Mouse (Mus musculus) hindbrain, embryonic 12.5 days (tissue): ENCODE results near the gene Emc3. TPM values are rescaled to one million over a fixed set of nuclear protein-coding genes. Genes with fewer than 3 reads are reported as not detected.

ENCODE experiments used
- ATAC-seq: fragments of 200-750 bp; cut with Nextera tagmentation; 2 replicates; pipeline ENCODE4 v1.8.0; 2017; ENCODE audit warnings: moderate TSS enrichment; ENCODE audit not compliant: low FRiP score
- H3K27ac ChIP-seq: fragments of 300-500 bp; sonication (generic); 2 replicates; pipeline ENCODE4 v1.5.1; 2016; ENCODE audit warnings: mild to moderate bottlenecking
- H3K27me3 ChIP-seq: fragments of 300-500 bp; sonication (generic); 2 replicates; pipeline ENCODE4 v1.6.1; 2016; ENCODE audit warnings: mild to moderate bottlenecking
- H3K36me3 ChIP-seq: fragments of 300-500 bp; sonication (generic); 2 replicates; pipeline ENCODE4 v1.6.1; 2016; ENCODE audit warnings: mild to moderate bottlenecking
- H3K4me1 ChIP-seq: fragments of 300-500 bp; sonication (generic); 2 replicates; pipeline ENCODE4 v1.6.1; 2016
- H3K4me2 ChIP-seq: fragments of 300-500 bp; sonication (generic); replicated peaks from 2 replicates; pipeline ENCODE4 v1.6.1; 2016; ENCODE audit warnings: mild to moderate bottlenecking
- H3K4me3 ChIP-seq: fragments of 300-500 bp; sonication (generic); 2 replicates; pipeline ENCODE4 v1.5.1; 2016; ENCODE audit warnings: mild to moderate bottlenecking
- H3K9ac ChIP-seq: fragments of 300-500 bp; sonication (generic); 2 replicates; pipeline ENCODE4 v1.6.1; 2016; ENCODE audit warnings: mild to moderate bottlenecking, moderate library complexity
- H3K9me3 ChIP-seq: fragments of 300-500 bp; sonication (generic); replicated peaks from 2 replicates; pipeline ENCODE4 v1.6.1; 2016; ENCODE audit warnings: mild to moderate bottlenecking
- WGBS: fragments of 180-500 bp; shearing (Covaris S2); methylation state at CpG from one replicate; pipeline ENCODE4 v1.1.7; 2016; 5-methylcytosine and 5-hydroxymethylcytosine counted together
- polyA plus RNA-seq: library from polyadenylated mRNA; unstranded; fragments of >200 nt; fragmentation: Nextera tagmentation; extraction: Ambion mirVana; gene quantifications from 2 replicates; pipeline ENCODE4 v1.2.1, GENCODE M21; 2016

Emc3 gene
- polyA plus RNA-seq, 1 experiment from 2014 or later = 91.6 TPM

DNA sequence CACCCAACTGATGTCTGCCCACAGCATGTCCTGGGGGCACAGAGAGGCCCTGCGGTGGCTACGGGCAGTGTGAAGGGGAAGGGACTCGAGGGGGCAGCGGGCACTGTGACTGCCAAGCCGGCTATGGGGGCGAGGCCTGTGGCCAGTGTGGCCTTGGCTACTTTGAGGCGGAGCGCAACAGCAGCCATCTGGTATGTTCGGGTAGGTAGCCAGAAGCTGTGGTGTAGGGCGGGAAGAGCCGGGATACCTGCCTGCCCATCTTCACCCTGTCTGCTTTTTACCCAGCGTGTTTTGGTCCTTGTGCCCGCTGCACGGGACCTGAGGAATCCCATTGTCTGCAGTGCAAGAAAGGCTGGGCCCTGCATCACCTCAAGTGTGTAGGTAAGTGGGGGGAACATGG, 42.0 kb downstream of the Emc3 start:
- H3K9ac ChIP-seq = no peak overlapping the region
- H3K27me3 ChIP-seq = no peaks in the 10 kb centered on the region
- H3K4me1 ChIP-seq = peaks cover 27% of the 10 kb centered on the region
- no peak for ATAC-seq
- no peaks in the 10 kb centered on the region for H3K9me3 ChIP-seq
- peaks cover 50% of the 10 kb centered on the region for H3K36me3 ChIP-seq
- WGBS = 96% methylated on average over 14 of the region's 14 CpGs
- H3K27ac ChIP-seq = no peak overlapping the region
- H3K4me3 ChIP-seq = no peak overlapping the region
- H3K4me2 ChIP-seq = no peak overlapping the region

GRCm38 (mm10) chr6:113487125-113487576, 44.3 kb downstream of the Emc3 start:
- Histone ChIP-seq H3K9me3 (no peaks in the 10 kb centered on the region), H3K9ac (no peak overlapping the region), H3K4me2 (no peak overlapping the region), H3K4me3 (no peak overlapping the region), H3K27me3 (peaks cover 6% of the 10 kb centered on the region), H3K36me3 (peaks cover 48% of the 10 kb centered on the region), H3K27ac (no peak overlapping the region), H3K4me1 (peaks cover 36% of the 10 kb centered on the region)
- ATAC-seq = no peak
- WGBS = 67% methylated on average over 7 of the region's 7 CpGs

- Histone ChIP-seq H3K9ac (peak overlapping the region; percentile 81), H3K4me3 (peak overlapping the region; percentile 52), H3K36me3 (peaks cover 19% of the 10 kb centered on the region), H3K27ac (peak overlapping the region; percentile 87), H3K9me3 (no peaks in the 10 kb centered on the region), H3K4me2 (peak overlapping the region; percentile 84), H3K4me1 (peaks cover 39% of the 10 kb centered on the region), H3K27me3 (peaks cover 16% of the 10 kb centered on the region)
- WGBS = 11% methylated on average over 10 of the region's 10 CpGs
- peak; percentile 57 for ATAC-seq
These were observed 47.7 kb downstream of the Emc3 start for GRCm38 (mm10) chr6:113483729-113484128.

DNA sequence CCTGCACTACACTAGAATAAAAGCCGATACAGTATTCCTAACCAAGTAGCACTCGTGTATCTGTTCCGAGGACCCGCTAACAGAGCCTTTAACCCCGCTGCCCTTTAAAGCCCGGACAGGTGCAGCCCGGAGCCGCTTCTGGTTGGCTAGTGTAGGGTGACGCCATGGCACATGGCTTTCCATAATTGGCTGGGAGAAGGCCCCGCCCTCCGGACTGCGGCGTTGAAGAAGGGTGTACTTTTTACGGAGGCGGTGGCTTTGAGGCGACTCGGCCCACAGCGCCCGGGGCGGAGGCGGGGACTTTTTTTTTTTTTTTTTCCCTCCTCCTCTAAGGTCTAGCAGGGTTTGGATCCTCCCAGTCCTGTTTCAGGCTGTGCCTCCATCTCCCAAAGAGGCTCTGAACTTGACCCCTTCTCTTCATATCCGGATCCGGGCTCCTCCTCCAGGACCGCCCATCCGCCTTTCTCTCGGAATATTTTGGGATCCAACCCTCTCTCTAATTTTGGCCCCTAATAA, 48.3 kb downstream of the Emc3 start, which contains the start of gene Creld1:
TSS of gene Creld1 (plus strand) at position 198 of the 516 bp plus-strand sequence.
- H3K36me3 ChIP-seq = peaks cover 13% of the 10 kb centered on the region
- peak within 1 kb of the TSS; percentile 87 for H3K27ac ChIP-seq
- under 1% methylated on average over 26 of the region's 26 CpGs for WGBS
- ATAC-seq = peak; percentile 96
- peaks cover 39% of the 10 kb centered on the region for H3K4me1 ChIP-seq
- H3K27me3 ChIP-seq = peaks cover 16% of the 10 kb centered on the region
- H3K9me3 ChIP-seq = no peaks in the 10 kb centered on the region
- H3K4me2 ChIP-seq = peak within 1 kb of the TSS; percentile 84
- peak within 1 kb of the TSS; percentile 52 for H3K4me3 ChIP-seq
- H3K9ac ChIP-seq = peak within 1 kb of the TSS; percentile 81

GRCm38 (mm10) chr6:113482477-113483099, 48.9 kb downstream of the Emc3 start:
- peak; percentile 71 for ATAC-seq
- WGBS = 2% methylated on average over 65 of the region's 65 CpGs
- H3K27ac ChIP-seq = peak overlapping the region; percentile 87
- no peaks in the 10 kb centered on the region for H3K9me3 ChIP-seq
- peak overlapping the region; percentile 52 for H3K4me3 ChIP-seq
- H3K36me3 ChIP-seq = peaks cover 8% of the 10 kb centered on the region
- peaks cover 39% of the 10 kb centered on the region for H3K4me1 ChIP-seq
- peak overlapping the region; percentile 84 for H3K4me2 ChIP-seq
- peaks cover 16% of the 10 kb centered on the region for H3K27me3 ChIP-seq
- H3K9ac ChIP-seq = peak overlapping the region; percentile 81

DNA sequence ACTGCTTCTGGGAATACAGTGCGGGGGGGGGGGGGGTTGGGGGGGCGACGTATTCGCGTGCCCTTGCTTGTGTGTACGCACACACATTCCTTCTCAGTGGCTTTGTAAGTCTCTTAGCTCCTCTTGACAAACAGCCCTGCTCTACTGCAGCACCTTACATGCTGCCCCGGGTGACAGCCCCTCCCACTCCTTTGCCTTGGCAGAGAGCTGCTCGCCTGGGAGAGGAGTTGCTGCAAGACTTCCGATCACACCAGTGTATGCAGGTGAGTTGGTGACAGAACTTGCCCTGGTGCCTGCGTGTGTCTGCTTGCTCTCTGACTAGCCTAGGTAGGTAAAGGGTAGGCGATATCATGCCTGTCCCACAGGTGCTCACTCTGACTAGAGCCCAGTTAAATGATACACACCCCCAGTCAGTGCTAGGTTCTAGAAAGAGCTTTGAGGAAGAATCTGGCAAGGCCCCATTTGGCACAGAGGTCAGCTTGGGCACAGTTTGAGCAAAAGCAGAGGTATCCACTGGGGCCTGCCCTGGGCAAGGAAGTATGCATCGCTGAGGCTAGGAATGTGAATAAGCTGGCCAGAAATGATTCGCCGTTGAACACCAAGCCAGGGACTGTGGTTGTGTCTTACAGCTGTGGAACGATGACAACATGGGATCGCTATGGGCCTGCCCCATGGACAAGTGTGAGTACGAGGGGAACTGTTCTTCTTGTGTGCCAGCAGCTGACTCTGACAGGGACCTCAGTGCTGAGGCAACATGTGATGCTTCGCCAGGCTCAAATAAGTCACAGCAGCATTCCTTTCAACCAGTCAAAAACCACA, 50.7 kb downstream of the Emc3 start:
- H3K9ac ChIP-seq = no peak overlapping the region
- H3K4me3 ChIP-seq = no peak overlapping the region
- H3K9me3 ChIP-seq = no peaks in the 10 kb centered on the region
- H3K27ac ChIP-seq = no peak overlapping the region
- no peak overlapping the region for H3K4me2 ChIP-seq
- peaks cover 30% of the 10 kb centered on the region for H3K4me1 ChIP-seq
- WGBS = 64% methylated on average over 18 of the region's 18 CpGs
- H3K36me3 ChIP-seq = no peaks in the 10 kb centered on the region
- peaks cover 16% of the 10 kb centered on the region for H3K27me3 ChIP-seq
- ATAC-seq = no peak

GRCm38 (mm10) chr6:113478906-113479305, 52.5 kb downstream of the Emc3 start:
- H3K27me3 ChIP-seq = peaks cover 16% of the 10 kb centered on the region
- 80% methylated on average over 10 of the region's 10 CpGs for WGBS
- ATAC-seq = no peak
- H3K4me1 ChIP-seq = peaks cover 13% of the 10 kb centered on the region
- no peak overlapping the region for H3K4me3 ChIP-seq
- no peak overlapping the region for H3K9ac ChIP-seq
- no peaks in the 10 kb centered on the region for H3K9me3 ChIP-seq
- no peak overlapping the region for H3K4me2 ChIP-seq
- H3K36me3 ChIP-seq = no peaks in the 10 kb centered on the region
- H3K27ac ChIP-seq = no peak overlapping the region

DNA sequence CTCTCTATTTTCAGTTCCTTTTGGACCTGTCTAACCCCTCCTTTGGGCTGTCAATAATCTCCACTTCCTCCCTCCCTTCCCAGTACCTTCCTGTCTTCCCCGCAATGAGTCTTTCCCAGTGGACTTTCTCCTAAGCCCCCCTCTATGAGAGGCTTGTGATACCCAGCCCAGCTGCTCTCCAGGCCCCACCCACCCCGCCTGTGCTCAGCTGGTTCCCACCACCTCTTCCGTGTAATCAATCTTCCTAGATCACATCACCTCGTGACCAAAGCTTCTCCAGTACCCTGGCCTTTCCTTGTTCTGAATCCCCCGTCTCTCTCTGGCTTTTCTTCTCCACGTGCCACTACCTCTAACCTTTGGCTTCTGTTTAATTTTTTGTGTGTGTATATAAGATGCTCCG, 54.1 kb downstream of the Emc3 start:
- no peak overlapping the region for H3K9ac ChIP-seq
- no peak overlapping the region for H3K27ac ChIP-seq
- ATAC-seq = peak; percentile 41; the same call in 1 of the 2 replicates
- no peaks in the 10 kb centered on the region for H3K9me3 ChIP-seq
- no peaks in the 10 kb centered on the region for H3K36me3 ChIP-seq
- peaks cover 7% of the 10 kb centered on the region for H3K4me1 ChIP-seq
- peaks cover 16% of the 10 kb centered on the region for H3K27me3 ChIP-seq
- WGBS = 31% methylated on average over 7 of the region's 7 CpGs
- no peak overlapping the region for H3K4me3 ChIP-seq
- H3K4me2 ChIP-seq = no peak overlapping the region

DNA sequence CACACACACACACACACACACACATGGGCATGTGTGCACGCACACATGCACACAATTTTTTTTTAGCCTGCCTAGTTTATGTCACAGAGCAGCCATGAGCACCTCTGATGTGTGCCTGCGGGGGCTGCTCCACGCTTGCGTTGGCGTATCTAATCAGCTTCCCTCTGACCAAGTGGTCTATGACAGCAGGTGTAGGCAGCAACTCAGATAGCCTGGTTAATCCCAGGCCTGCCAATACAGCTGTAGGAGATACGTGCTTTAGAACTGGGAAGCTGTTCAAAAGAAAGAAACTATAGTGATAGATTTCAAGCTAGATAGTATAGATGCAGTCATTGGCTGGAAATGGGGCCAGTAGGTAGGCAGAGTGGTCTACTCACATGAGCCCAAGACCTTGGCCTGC, 57.7 kb downstream of the Emc3 start:
- no peak for ATAC-seq
- Histone ChIP-seq H3K36me3 (no peaks in the 10 kb centered on the region), H3K27ac (no peak overlapping the region), H3K4me2 (no peak overlapping the region), H3K9ac (no peak overlapping the region), H3K4me3 (no peak overlapping the region), H3K4me1 (peaks cover 18% of the 10 kb centered on the region), H3K27me3 (peaks cover 38% of the 10 kb centered on the region), H3K9me3 (no peaks in the 10 kb centered on the region)
- WGBS = 90% methylated on average over 6 of the region's 6 CpGs

DNA sequence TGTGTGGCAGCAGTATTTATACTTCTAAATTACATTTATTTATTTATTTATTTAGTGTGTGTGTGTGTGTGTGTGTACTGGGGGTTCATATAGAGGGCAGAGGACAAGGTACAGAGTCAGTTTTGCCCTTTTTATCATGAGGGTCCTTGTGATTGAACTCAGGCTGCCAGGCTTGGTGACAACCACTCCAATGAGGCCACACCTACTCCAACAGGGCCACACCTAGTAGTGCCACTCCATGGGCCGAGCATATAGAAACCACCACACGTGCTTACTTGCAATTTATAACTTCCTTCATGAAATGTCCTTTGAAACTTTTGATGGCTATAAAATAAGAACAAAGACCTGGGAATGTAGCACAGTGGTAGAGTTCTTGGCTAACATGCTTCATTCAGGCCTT, 58.2 kb downstream of the Emc3 start:
- Histone ChIP-seq H3K27me3 (peaks cover 40% of the 10 kb centered on the region), H3K4me1 (peaks cover 18% of the 10 kb centered on the region), H3K4me3 (no peak overlapping the region), H3K9ac (no peak overlapping the region), H3K4me2 (no peak overlapping the region), H3K36me3 (no peaks in the 10 kb centered on the region), H3K27ac (no peak overlapping the region), H3K9me3 (no peaks in the 10 kb centered on the region)
- no peak for ATAC-seq
- WGBS = 79% methylated on average over 2 of the region's 2 CpGs

DNA sequence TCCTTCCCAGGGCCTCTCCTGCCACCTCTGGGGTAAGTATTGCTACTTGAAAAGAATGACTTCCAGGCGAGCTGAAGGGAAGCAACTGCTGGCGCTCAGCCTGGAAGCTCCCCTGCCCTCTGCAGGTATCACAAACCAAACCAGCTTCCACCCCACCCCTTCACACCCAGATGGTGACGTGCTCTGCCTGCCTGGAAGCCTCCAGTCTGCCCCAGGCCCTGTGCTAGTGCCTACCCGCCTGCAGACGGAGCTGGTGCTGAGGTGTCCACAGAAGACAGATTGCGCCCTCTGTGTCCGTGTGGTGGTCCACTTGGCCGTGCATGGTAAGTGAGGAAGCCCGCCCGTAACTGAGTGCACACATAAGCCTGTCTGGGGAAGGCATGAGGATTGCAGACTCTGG, 59.4 kb downstream of the Emc3 start:
- Histone ChIP-seq H3K4me2 (no peak overlapping the region), H3K9ac (no peak overlapping the region), H3K4me3 (no peak overlapping the region), H3K36me3 (no peaks in the 10 kb centered on the region), H3K4me1 (peaks cover 15% of the 10 kb centered on the region), H3K9me3 (no peaks in the 10 kb centered on the region), H3K27me3 (peaks cover 40% of the 10 kb centered on the region), H3K27ac (no peak overlapping the region)
- ATAC-seq = no peak
- 68% methylated on average over 10 of the region's 10 CpGs for WGBS

- H3K4me2 ChIP-seq = peak within 1 kb of the TSS; percentile 27
These were observed 60.0 kb downstream of the Emc3 start, which contains the start of gene Il17rc for GRCm38 (mm10) chr6:113471297-113471936. TSS of gene Il17rc (plus strand) at chr6:113471427.

More at GRCm38 (mm10) chr6:113471297-113471936, 60.0 kb downstream of the Emc3 start, which contains the start of gene Il17rc:
- H3K27ac ChIP-seq = no peak within 1 kb of the TSS
- H3K27me3 ChIP-seq = peaks cover 40% of the 10 kb centered on the region
- H3K36me3 ChIP-seq = no peaks in the 10 kb centered on the region
- no peak within 1 kb of the TSS for H3K4me3 ChIP-seq
- no peak for ATAC-seq
- no peak within 1 kb of the TSS; the same call in 1 of the 2 replicates for H3K9ac ChIP-seq
- H3K9me3 ChIP-seq = no peaks in the 10 kb centered on the region
- WGBS = 24% methylated on average over 12 of the region's 12 CpGs
- peaks cover 15% of the 10 kb centered on the region for H3K4me1 ChIP-seq
